Mouse (Mus musculus) forebrain, embryonic 16.5 days (tissue): ENCODE data around the gene Cd5. TPM values are rescaled to one million over a fixed set of nuclear protein-coding genes. Genes with fewer than 3 reads are reported as not detected.

Source experiments
- ATAC-seq: fragments of 200-750 bp; cut with Nextera tagmentation; 2 replicates; pipeline ENCODE4 v1.8.0; 2017; ENCODE audit warnings: mild to moderate bottlenecking, moderate library complexity
- H3K27ac ChIP-seq: fragments of 300-500 bp; sonication (generic); 2 replicates; pipeline ENCODE4 v1.5.1; 2014; ENCODE audit warnings: low read length, control low read depth
- H3K27me3 ChIP-seq: fragments of 300-500 bp; sonication (generic); replicated peaks from 2 replicates; pipeline ENCODE4 v1.6.1; 2014; ENCODE audit warnings: low read length; ENCODE audit not compliant: control insufficient read depth, insufficient read depth
- H3K36me3 ChIP-seq: fragments of 300-500 bp; sonication (generic); 2 replicates; pipeline ENCODE4 v1.6.1; 2014; ENCODE audit not compliant: control insufficient read depth, insufficient read depth
- H3K4me1 ChIP-seq: fragments of 300-500 bp; sonication (generic); replicated peaks from 2 replicates; pipeline ENCODE4 v1.6.1; 2014; ENCODE audit warnings: low read length; ENCODE audit not compliant: control insufficient read depth, insufficient read depth
- H3K4me2 ChIP-seq: fragments of 300-500 bp; sonication (generic); 2 replicates; pipeline ENCODE4 v1.6.1; 2014; ENCODE audit warnings: mild to moderate bottlenecking, low read length, control low read depth
- H3K4me3 ChIP-seq: fragments of 300-500 bp; sonication (generic); replicated peaks from 2 replicates; pipeline ENCODE4 v1.5.1; 2014; ENCODE audit warnings: mild to moderate bottlenecking, low read length, control low read depth
- H3K9ac ChIP-seq: fragments of 300-500 bp; sonication (generic); replicated peaks from 2 replicates; pipeline ENCODE4 v1.6.1; 2014; ENCODE audit warnings: low read depth, low read length, control low read depth
- H3K9me3 ChIP-seq: fragments of 300-500 bp; sonication (generic); 2 replicates; pipeline ENCODE4 v1.6.1; 2016; ENCODE audit warnings: low read length; ENCODE audit not compliant: control insufficient read depth
- WGBS: fragments of 180-500 bp; shearing (Covaris S2); extraction: QIAGEN DNeasy Blood & Tissue Kit; methylation state at CpG from one replicate; pipeline ENCODE4 v1.1.7; 2014; 5-methylcytosine and 5-hydroxymethylcytosine counted together
- polyA plus RNA-seq: library from polyadenylated mRNA; unstranded; fragments of >200 nt; fragmentation: Nextera tagmentation; extraction: Ambion mirVana; gene quantifications from 2 replicates; pipeline ENCODE4 v1.2.1, GENCODE M21; 2015

Gene Cd5
- polyA plus RNA-seq, 1 experiment from 2014 or later = 0.06 TPM

GRCm38 (mm10) chr19:10707087-10707875 is 31.5 kb downstream of the Cd5 start:
- ATAC-seq = no peak
- H3K4me2 ChIP-seq = no peak overlapping the region
- no peaks in the 10 kb centered on the region for H3K9me3 ChIP-seq
- WGBS = 85% methylated on average over 13 of the region's 13 CpGs
- H3K4me1 ChIP-seq = peaks cover 24% of the 10 kb centered on the region
- H3K27ac ChIP-seq = no peak overlapping the region
- peaks cover 5% of the 10 kb centered on the region for H3K36me3 ChIP-seq
- no peak overlapping the region for H3K4me3 ChIP-seq
- H3K27me3 ChIP-seq = no peaks in the 10 kb centered on the region
- no peak overlapping the region for H3K9ac ChIP-seq

- ATAC-seq = no peak
- Histone ChIP-seq H3K36me3 (no peaks in the 10 kb centered on the region), H3K27me3 (no peaks in the 10 kb centered on the region), H3K4me2 (no peak overlapping the region), H3K9me3 (no peaks in the 10 kb centered on the region), H3K27ac (no peak overlapping the region), H3K4me1 (peaks cover 21% of the 10 kb centered on the region), H3K9ac (no peak overlapping the region), H3K4me3 (no peak overlapping the region)
- WGBS = 88% methylated on average over 8 of the region's 8 CpGs
Measured at GRCm38 (mm10) chr19:10703470-10703869, 35.3 kb downstream of the Cd5 start.

- no peak overlapping the region for H3K27ac ChIP-seq
- peaks cover 33% of the 10 kb centered on the region for H3K4me1 ChIP-seq
- no peak overlapping the region for H3K4me2 ChIP-seq
- no peak overlapping the region for H3K4me3 ChIP-seq
- no peaks in the 10 kb centered on the region for H3K27me3 ChIP-seq
- no peak for ATAC-seq
- no peak overlapping the region for H3K9ac ChIP-seq
- WGBS = 91% methylated on average over 8 of the region's 8 CpGs
- H3K36me3 ChIP-seq = no peaks in the 10 kb centered on the region
- no peaks in the 10 kb centered on the region for H3K9me3 ChIP-seq
Measured at GRCm38 (mm10) chr19:10702125-10702524, 36.7 kb downstream of the Cd5 start.

- Histone ChIP-seq H3K4me1 (peaks cover 36% of the 10 kb centered on the region), H3K9ac (no peak overlapping the region), H3K4me3 (no peak overlapping the region), H3K27ac (no peak overlapping the region), H3K36me3 (no peaks in the 10 kb centered on the region), H3K27me3 (no peaks in the 10 kb centered on the region), H3K4me2 (no peak overlapping the region), H3K9me3 (no peaks in the 10 kb centered on the region)
- 59% methylated on average over 6 of the region's 6 CpGs for WGBS
- no peak for ATAC-seq
Measured at GRCm38 (mm10) chr19:10701013-10701726, 37.6 kb downstream of the Cd5 start.

- H3K27ac ChIP-seq = peak overlapping the region; percentile 42; the same call in 1 of the 2 replicates
Measured at GRCm38 (mm10) chr19:10699851-10700250, 39.0 kb downstream of the Cd5 start.

GRCm38 (mm10) chr19:10698131-10698991 is 40.4 kb downstream of the Cd5 start:
- Histone ChIP-seq H3K27me3 (no peaks in the 10 kb centered on the region), H3K9ac (no peak overlapping the region), H3K4me3 (no peak overlapping the region), H3K27ac (no peak overlapping the region), H3K4me1 (peaks cover 44% of the 10 kb centered on the region), H3K4me2 (no peak overlapping the region), H3K36me3 (no peaks in the 10 kb centered on the region), H3K9me3 (no peaks in the 10 kb centered on the region)
- WGBS = 69% methylated on average over 9 of the region's 9 CpGs
- ATAC-seq = no peak

More at GRCm38 (mm10) chr19:10699851-10700250, 39.0 kb downstream of the Cd5 start:
- Histone ChIP-seq H3K9me3 (no peaks in the 10 kb centered on the region), H3K9ac (no peak overlapping the region), H3K36me3 (no peaks in the 10 kb centered on the region), H3K4me3 (no peak overlapping the region), H3K4me1 (peaks cover 44% of the 10 kb centered on the region), H3K27me3 (no peaks in the 10 kb centered on the region), H3K4me2 (no peak overlapping the region)
- ATAC-seq = peak; percentile 34; the same call in 1 of the 2 replicates
- WGBS = 35% methylated on average over 9 of the region's 9 CpGs

- peak; percentile 19; the same call in 1 of the 2 replicates for ATAC-seq
- peak overlapping the region; percentile 27 for H3K9ac ChIP-seq
Measured at GRCm38 (mm10) chr19:10695801-10696200, 43.0 kb downstream of the Cd5 start.

GRCm38 (mm10) chr19:10693926-10694682 is 44.7 kb downstream of the Cd5 start:
- Histone ChIP-seq H3K36me3 (no peaks in the 10 kb centered on the region), H3K4me3 (no peak overlapping the region), H3K4me2 (no peak overlapping the region), H3K4me1 (peaks cover 55% of the 10 kb centered on the region), H3K9ac (no peak overlapping the region), H3K27ac (no peak overlapping the region), H3K27me3 (no peaks in the 10 kb centered on the region), H3K9me3 (no peaks in the 10 kb centered on the region)
- WGBS = 87% methylated on average over 10 of the region's 10 CpGs
- ATAC-seq = no peak

More at GRCm38 (mm10) chr19:10695801-10696200, 43.0 kb downstream of the Cd5 start:
- Histone ChIP-seq H3K9me3 (no peaks in the 10 kb centered on the region), H3K27ac (peak overlapping the region; percentile 34), H3K4me3 (no peak overlapping the region), H3K4me2 (no peak overlapping the region), H3K4me1 (peaks cover 52% of the 10 kb centered on the region), H3K27me3 (no peaks in the 10 kb centered on the region), H3K36me3 (no peaks in the 10 kb centered on the region)
- WGBS = 8% methylated on average over 7 of the region's 7 CpGs
